Mouse (Mus musculus) hindbrain, postnatal 0 days (tissue): Measurements from ENCODE around the gene Caskin1. TPM values are rescaled to one million over a fixed set of nuclear protein-coding genes. Genes with fewer than 3 reads are reported as not detected.

Experiments used
- ATAC-seq: fragments of 200-750 bp; cut with Nextera tagmentation; 2 replicates; pipeline ENCODE4 v1.8.0; 2017; ENCODE audit warnings: mild to moderate bottlenecking, moderate TSS enrichment, moderate library complexity
- DNase-seq: peaks from one replicate; pipeline ENCODE4 v3.0.0-alpha.2; 2015; ENCODE audit warnings: low spot score
- H3K27ac ChIP-seq: fragments of 300-500 bp; sonication (generic); 2 replicates; pipeline ENCODE4 v1.5.1; 2014; ENCODE audit warnings: mild to moderate bottlenecking
- H3K27me3 ChIP-seq: fragments of 300-500 bp; sonication (generic); 2 replicates; pipeline ENCODE4 v1.6.1; 2014; ENCODE audit warnings: low read length, mixed read lengths; ENCODE audit not compliant: insufficient read depth
- H3K36me3 ChIP-seq: fragments of 300-500 bp; sonication (generic); 2 replicates; pipeline ENCODE4 v1.6.1; 2014; ENCODE audit warnings: low read length, mixed read lengths; ENCODE audit not compliant: insufficient read depth
- H3K4me1 ChIP-seq: fragments of 300-500 bp; sonication (generic); 2 replicates; pipeline ENCODE4 v1.6.1; 2014; ENCODE audit warnings: antibody characterized with exemption, low read length, mixed read lengths; ENCODE audit not compliant: insufficient read depth
- H3K4me2 ChIP-seq: fragments of 300-500 bp; sonication (generic); 2 replicates; pipeline ENCODE4 v1.6.1; 2014; ENCODE audit warnings: low read depth, mild to moderate bottlenecking, low read length, moderate library complexity, mixed read lengths
- H3K4me3 ChIP-seq: fragments of 300-500 bp; sonication (generic); 2 replicates; pipeline ENCODE4 v1.5.1; 2014; ENCODE audit warnings: low read length
- H3K9ac ChIP-seq: fragments of 300-500 bp; sonication (generic); replicated peaks from 2 replicates; pipeline ENCODE4 v1.6.1; 2014; ENCODE audit warnings: mild to moderate bottlenecking, low read length, moderate library complexity, mixed read lengths
- H3K9me3 ChIP-seq: fragments of 300-500 bp; sonication (generic); 2 replicates; pipeline ENCODE4 v1.6.1; 2016; ENCODE audit warnings: low read length, mixed read lengths
- CTCF ChIP-seq: IDR thresholded peaks from 2 replicates; pipeline ENCODE4 v1.5.1; 2016; ENCODE audit warnings: antibody characterized with exemption, control low read depth, low read depth
- WGBS: fragments of 180-500 bp; shearing (Covaris S2); extraction: QIAGEN DNeasy Blood & Tissue Kit; methylation state at CpG from one replicate; pipeline ENCODE4 v1.1.7; 2014; 5-methylcytosine and 5-hydroxymethylcytosine counted together
- polyA plus RNA-seq: library from polyadenylated mRNA; unstranded; fragments of >200 nt; fragmentation: Nextera tagmentation; extraction: Ambion mirVana; gene quantifications from 2 replicates; pipeline ENCODE4 v1.2.1, GENCODE M21; 2015
- total RNA-seq: library from RNA; depleted of rRNA; stranded (reverse); fragments of >200 nt; gene quantifications from 2 replicates; pipeline ENCODE4 v1.2.3, GENCODE M21; 2014

Caskin1 gene
- total and polyA plus RNA-seq, 2 experiments from 2014 or later, result 42.1 to 163 TPM

DNA sequence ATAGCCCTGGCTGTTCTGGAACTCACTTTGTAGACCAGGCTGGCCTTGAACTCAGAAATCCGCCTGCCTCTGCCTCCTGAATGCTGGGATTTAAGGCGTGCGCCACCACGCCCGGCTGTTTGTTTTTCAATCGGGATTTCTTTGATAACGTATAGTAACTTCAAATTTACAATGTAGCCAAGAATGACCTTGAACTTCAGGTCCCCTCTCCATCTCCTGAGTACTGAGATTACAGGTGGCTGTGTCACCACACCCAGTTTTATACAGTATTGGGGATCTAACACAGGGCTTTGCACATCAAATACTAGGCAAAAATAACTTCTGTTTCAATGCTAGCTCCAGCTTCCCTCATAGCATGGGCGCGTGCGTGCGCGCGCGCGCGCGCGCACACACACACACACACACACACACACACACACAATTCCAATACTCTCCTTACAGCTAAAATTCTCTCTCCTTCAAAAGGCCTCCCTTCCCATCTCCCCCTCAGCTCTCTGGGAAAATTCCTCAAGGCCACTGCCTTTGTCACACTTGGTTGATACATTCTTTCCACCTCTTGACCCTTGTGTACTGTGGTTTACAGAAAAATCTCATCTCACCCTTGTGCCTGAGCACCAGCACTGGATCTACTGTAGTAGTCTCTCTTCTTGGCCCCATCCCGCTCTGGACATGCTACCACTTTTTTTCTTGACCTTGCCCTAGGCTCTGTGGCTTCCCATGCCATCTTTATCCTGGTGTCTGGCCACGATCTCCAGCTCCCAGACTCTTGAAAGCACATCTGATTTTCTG is 7.2 kb upstream of the Caskin1 start:
- no peak for DNase-seq
- Histone ChIP-seq H3K9ac (no peak overlapping the region), H3K4me1 (0 out of 2 replicates have a peak, but pooled peaks cover 11% of the 10 kb centered on the region), H3K27ac (no peak overlapping the region), H3K36me3 (peaks cover 10% of the 10 kb centered on the region; the same call in 1 of the 2 replicates), H3K4me2 (no peak overlapping the region), H3K4me3 (no peak overlapping the region), H3K9me3 (no peaks in the 10 kb centered on the region), H3K27me3 (no peaks in the 10 kb centered on the region)
- TF ChIP-seq CTCF, result no peak
- WGBS, result 93% methylated on average over 20 of the region's 20 CpGs
- no peak for ATAC-seq

DNA sequence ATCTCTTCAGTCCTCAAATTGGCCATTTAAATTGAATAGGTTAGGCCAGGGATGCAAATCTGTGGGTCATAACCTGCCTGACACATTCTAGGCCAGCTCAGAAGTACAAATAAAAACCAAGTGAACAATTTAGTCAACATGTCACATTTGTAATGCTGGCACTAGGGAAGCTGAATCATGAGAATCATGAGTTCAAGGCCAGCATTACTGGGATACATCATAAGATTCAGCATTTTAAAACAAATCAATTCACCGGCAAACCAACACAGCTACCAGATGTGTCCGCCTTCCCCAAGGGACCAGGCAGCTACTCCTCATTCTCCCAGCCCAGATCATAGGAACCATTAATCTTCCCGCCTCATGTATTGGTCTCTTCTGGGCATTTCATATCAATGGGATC is 4.9 kb upstream of the Caskin1 start:
- Histone ChIP-seq H3K27ac (no peak overlapping the region), H3K9ac (no peak overlapping the region), H3K36me3 (no peaks in the 10 kb centered on the region), H3K27me3 (no peaks in the 10 kb centered on the region), H3K9me3 (no peaks in the 10 kb centered on the region), H3K4me1 (peaks cover 11% of the 10 kb centered on the region), H3K4me2 (no peak overlapping the region), H3K4me3 (no peak overlapping the region)
- WGBS, result 83% methylated on average over 3 of the region's 3 CpGs
- no peak for TF ChIP-seq CTCF
- ATAC-seq, result no peak
- no peak for DNase-seq

DNA sequence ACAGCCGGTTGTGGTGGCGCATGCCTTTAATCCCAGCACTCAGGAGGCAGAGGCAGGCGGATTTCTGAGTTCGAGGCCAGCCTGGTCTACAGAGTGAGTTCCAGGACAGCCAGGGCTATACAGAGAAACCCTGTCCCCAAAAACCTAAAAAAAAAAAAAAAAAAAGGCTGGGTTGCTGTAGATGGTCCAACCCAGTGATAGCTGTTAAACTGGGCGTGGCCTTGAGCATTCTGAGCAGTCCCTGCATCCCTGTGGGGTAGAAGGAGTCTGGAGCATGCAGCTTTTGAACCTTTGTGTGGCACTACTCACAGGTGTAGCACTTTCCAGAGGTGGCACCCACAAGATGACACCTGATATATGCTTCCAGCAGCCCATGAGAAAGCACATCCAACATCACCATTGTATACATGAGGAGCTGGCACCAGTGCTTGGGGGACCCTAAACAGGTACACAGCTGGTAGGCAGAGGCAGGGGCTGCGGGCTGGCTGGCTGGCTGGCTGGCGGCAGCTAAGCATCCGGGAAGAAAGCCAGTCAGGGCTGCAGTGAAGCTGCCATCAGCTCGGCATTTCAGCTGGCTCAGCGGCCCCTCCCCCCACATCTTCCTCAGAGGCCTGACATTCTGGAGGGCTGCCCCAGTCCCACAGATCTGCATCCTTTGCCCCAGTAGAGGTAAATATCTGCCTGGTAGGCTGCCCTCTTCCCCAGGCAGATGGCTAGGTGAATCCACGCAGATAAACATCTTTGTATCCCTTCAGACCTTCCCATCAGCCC is 3.1 kb upstream of the Caskin1 start:
- H3K27ac ChIP-seq, result peak overlapping the region; percentile 60; the same call in 1 of the 2 replicates
- ATAC-seq (no peak), DNase-seq (peak; percentile 73)
- no peak for TF ChIP-seq CTCF
- no peak overlapping the region; the same call in 1 of the 2 replicates for H3K9ac ChIP-seq
- no peaks in the 10 kb centered on the region for H3K9me3 ChIP-seq
- H3K4me1 ChIP-seq, result peaks cover 18% of the 10 kb centered on the region
- H3K36me3 ChIP-seq, result no peaks in the 10 kb centered on the region
- no peak overlapping the region for H3K4me3 ChIP-seq
- 45% methylated on average over 11 of the region's 11 CpGs for WGBS
- no peaks in the 10 kb centered on the region for H3K27me3 ChIP-seq
- no peak overlapping the region for H3K4me2 ChIP-seq

DNA sequence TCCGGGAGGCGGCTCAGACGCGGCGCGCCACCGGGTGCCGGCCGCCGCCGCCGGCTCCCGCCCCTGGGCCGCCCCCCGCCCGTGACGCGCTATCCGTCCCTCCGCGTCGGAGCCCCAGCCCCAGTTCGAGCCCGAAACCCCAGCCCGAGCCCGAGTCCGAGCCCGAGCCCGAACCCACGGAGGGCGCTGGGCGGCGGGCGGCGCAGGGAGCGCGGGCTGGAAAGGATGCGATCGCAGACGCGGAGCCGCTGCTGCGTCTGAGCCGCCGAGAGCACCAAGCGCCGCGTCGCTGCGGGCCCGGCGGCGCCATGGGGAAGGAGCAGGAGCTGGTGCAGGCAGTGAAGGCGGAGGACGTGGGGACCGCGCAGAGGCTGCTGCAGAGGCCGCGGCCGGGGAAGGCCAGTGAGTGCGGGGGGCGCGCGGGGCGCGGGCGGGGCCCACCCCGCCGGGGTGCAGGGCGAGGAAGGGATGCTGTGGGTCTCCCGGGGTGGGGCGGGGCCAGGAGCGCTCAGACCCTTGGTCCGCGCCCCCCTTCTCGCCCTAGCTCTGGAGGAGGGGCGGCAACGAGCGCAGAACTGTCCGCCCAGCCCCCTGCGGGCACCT is 362 bp downstream of the Caskin1 start:
- ATAC-seq (peak; percentile 68), DNase-seq (peak; percentile 66)
- no peaks in the 10 kb centered on the region for H3K9me3 ChIP-seq
- peak overlapping the region; percentile 96 for H3K4me3 ChIP-seq
- under 1% methylated on average over 55 of the region's 81 CpGs for WGBS
- peaks cover 18% of the 10 kb centered on the region for H3K4me1 ChIP-seq
- peak overlapping the region; percentile 97 for H3K27ac ChIP-seq
- TF ChIP-seq CTCF, result no peak
- H3K9ac ChIP-seq, result peak overlapping the region; percentile 96
- peak overlapping the region; percentile 70 for H3K4me2 ChIP-seq
- H3K27me3 ChIP-seq, result no peaks in the 10 kb centered on the region
- no peaks in the 10 kb centered on the region for H3K36me3 ChIP-seq

DNA sequence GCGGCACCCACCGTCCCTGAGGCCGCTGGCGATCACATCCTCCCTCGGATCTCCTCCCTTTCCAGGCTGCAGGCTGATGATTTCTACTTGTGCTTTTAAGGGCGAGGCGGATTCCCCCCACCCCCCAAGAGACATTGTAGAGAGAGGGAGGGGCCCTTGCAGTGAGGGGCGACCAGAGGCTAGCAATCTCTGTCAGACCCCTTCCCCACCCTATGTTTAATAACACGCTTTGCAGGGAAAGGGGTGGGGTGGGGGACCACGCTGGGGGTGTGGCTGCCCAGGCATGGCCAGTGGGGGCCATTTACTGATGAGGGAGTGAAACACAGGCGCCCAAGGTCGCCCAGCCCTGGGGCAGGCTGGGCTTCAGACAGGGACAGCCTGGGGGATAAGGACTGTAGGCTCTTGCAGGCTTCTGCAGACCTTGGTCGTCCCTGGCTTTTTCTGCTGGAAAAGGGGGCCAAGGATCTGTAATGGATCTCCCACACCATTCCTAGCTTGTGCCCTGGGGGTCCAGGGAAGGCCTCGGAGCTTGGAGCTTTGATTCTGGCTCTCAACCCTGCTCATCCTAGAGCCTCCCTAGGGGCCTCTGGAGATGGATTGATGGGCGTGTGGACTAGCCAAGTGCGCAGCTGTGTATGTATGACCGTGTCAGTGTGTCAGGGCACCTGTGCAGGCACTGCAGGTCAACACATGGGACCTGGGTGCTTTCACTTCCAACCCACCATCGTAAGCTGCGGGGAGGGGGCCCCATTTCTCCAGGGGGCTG is 1.0 kb downstream of the Caskin1 start:
- H3K9me3 ChIP-seq, result no peaks in the 10 kb centered on the region
- H3K4me3 ChIP-seq, result peak overlapping the region; percentile 96
- H3K4me1 ChIP-seq, result peaks cover 18% of the 10 kb centered on the region
- ATAC-seq, result peak; percentile 50
- TF ChIP-seq CTCF, result no peak
- H3K27ac ChIP-seq, result peak overlapping the region; percentile 97
- H3K4me2 ChIP-seq, result peak overlapping the region; percentile 70
- no peaks in the 10 kb centered on the region for H3K27me3 ChIP-seq
- 12% methylated on average over 19 of the region's 19 CpGs for WGBS
- DNase-seq, result peak; percentile 50
- no peaks in the 10 kb centered on the region for H3K36me3 ChIP-seq
- H3K9ac ChIP-seq, result peak overlapping the region; percentile 96

DNA sequence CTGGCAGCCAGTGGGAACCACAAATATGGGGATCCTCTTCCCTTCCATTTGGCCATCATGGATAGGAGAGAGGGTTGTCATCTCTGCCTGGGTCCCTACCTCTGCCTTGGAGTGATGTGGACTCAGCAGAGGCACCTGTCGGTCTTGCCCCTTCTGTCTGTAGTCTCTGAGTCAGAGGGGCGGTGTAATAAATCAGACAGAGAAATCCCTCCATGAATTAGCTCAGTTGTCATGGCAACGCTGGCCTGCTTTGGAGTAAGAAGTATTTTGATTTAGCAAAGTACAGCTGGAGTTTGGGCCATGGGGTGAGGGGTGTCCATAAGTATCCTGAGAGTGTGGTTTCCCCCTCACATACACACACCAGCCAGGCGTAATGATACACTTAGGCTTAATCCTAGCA is 2.0 kb downstream of the Caskin1 start:
- Histone ChIP-seq H3K27me3 (no peaks in the 10 kb centered on the region), H3K4me2 (peak overlapping the region; percentile 70), H3K9me3 (no peaks in the 10 kb centered on the region), H3K36me3 (no peaks in the 10 kb centered on the region), H3K9ac (peak overlapping the region; percentile 96; the same call in 1 of the 2 replicates), H3K27ac (peak overlapping the region; percentile 97; the same call in 1 of the 2 replicates), H3K4me1 (peaks cover 16% of the 10 kb centered on the region), H3K4me3 (peak overlapping the region; percentile 96)
- no peak for TF ChIP-seq CTCF
- 60% methylated on average over 4 of the region's 4 CpGs for WGBS
- DNase-seq (peak; percentile 57), ATAC-seq (no peak)
